Mouse (Mus musculus) neural tube, embryonic 14.5 days (tissue): ENCODE results near the gene Sept6. TPM values are rescaled to one million over a fixed set of nuclear protein-coding genes. Genes with fewer than 3 reads are reported as not detected.

Experiments used
- ATAC-seq: fragments of 200-750 bp; cut with Nextera tagmentation; 2 replicates; pipeline ENCODE4 v1.8.0; 2017; ENCODE audit warnings: low read depth, mild to moderate bottlenecking, moderate TSS enrichment, moderate library complexity
- H3K27ac ChIP-seq: fragments of 300-500 bp; sonication (generic); 2 replicates; pipeline ENCODE4 v1.5.1; 2014; ENCODE audit warnings: low read depth, mild to moderate bottlenecking, control low read depth, low read length, moderate library complexity, mixed read lengths
- H3K27me3 ChIP-seq: fragments of 300-500 bp; sonication (generic); 2 replicates; pipeline ENCODE4 v1.6.1; 2014; ENCODE audit warnings: low read length; ENCODE audit not compliant: control insufficient read depth, insufficient read depth
- H3K36me3 ChIP-seq: fragments of 300-500 bp; sonication (generic); 2 replicates; pipeline ENCODE4 v1.6.1; 2014; ENCODE audit warnings: low read length, mixed read lengths; ENCODE audit not compliant: control insufficient read depth, insufficient read depth
- H3K4me1 ChIP-seq: fragments of 300-500 bp; sonication (generic); 2 replicates; pipeline ENCODE4 v1.6.1; 2014; ENCODE audit warnings: low read length; ENCODE audit not compliant: control insufficient read depth, insufficient read depth
- H3K4me2 ChIP-seq: fragments of 300-500 bp; sonication (generic); 2 replicates; pipeline ENCODE4 v1.6.1; 2014; ENCODE audit warnings: mild to moderate bottlenecking, low read depth, low read length, control low read depth
- H3K4me3 ChIP-seq: fragments of 300-500 bp; sonication (generic); 2 replicates; pipeline ENCODE4 v1.5.1; 2014; ENCODE audit warnings: low read depth, low read length, control low read depth, mixed read lengths
- H3K9ac ChIP-seq: fragments of 300-500 bp; sonication (generic); replicated peaks from 2 replicates; pipeline ENCODE4 v1.6.1; 2014; ENCODE audit warnings: low read depth, mild to moderate bottlenecking, control low read depth, low read length, mixed read lengths
- H3K9me3 ChIP-seq: fragments of 300-500 bp; sonication (generic); 2 replicates; pipeline ENCODE4 v1.6.1; 2016; ENCODE audit warnings: low read length; ENCODE audit not compliant: control insufficient read depth
- WGBS: fragments of 180-500 bp; shearing (Covaris S2); extraction: QIAGEN DNeasy Blood & Tissue Kit; methylation state at CpG from one replicate; pipeline ENCODE4 v1.1.7; 2014; 5-methylcytosine and 5-hydroxymethylcytosine counted together
- polyA plus RNA-seq: library from polyadenylated mRNA; unstranded; fragments of >200 nt; fragmentation: Nextera tagmentation; extraction: Ambion mirVana; gene quantifications from 2 replicates; pipeline ENCODE4 v1.2.1, GENCODE M21; 2014

Gene Sept6
- polyA plus RNA-seq, 1 experiment from 2014 or later, result 79.6 TPM

- no peaks in the 10 kb centered on the region for H3K9me3 ChIP-seq
- no peak for ATAC-seq
- H3K27ac ChIP-seq, result no peak overlapping the region
- no peaks in the 10 kb centered on the region for H3K36me3 ChIP-seq
- H3K4me1 ChIP-seq, result no peaks in the 10 kb centered on the region
- H3K27me3 ChIP-seq, result no peaks in the 10 kb centered on the region
- 83% methylated on average over 7 of the region's 7 CpGs for WGBS
- no peak overlapping the region for H3K4me3 ChIP-seq
- H3K9ac ChIP-seq, result no peak overlapping the region
- H3K4me2 ChIP-seq, result no peak overlapping the region
Observed at GRCm38 (mm10) chrX:36935326-36935966, 56.1 kb downstream of the Sept6 start.

- WGBS, result 46% methylated on average over 1 of the region's 1 CpGs
- H3K4me2 ChIP-seq, result no peak overlapping the region
- H3K9me3 ChIP-seq, result no peaks in the 10 kb centered on the region
- no peak for ATAC-seq
- H3K4me1 ChIP-seq, result no peaks in the 10 kb centered on the region
- H3K9ac ChIP-seq, result no peak overlapping the region
- no peak overlapping the region for H3K27ac ChIP-seq
- H3K27me3 ChIP-seq, result no peaks in the 10 kb centered on the region
- no peak overlapping the region for H3K4me3 ChIP-seq
- H3K36me3 ChIP-seq, result no peaks in the 10 kb centered on the region
Observed at GRCm38 (mm10) chrX:36930574-36930973, 61.0 kb downstream of the Sept6 start.

- Histone ChIP-seq H3K9ac (no peak overlapping the region), H3K27me3 (no peaks in the 10 kb centered on the region), H3K4me1 (no peaks in the 10 kb centered on the region), H3K4me3 (no peak overlapping the region), H3K9me3 (no peaks in the 10 kb centered on the region), H3K4me2 (no peak overlapping the region), H3K27ac (no peak overlapping the region), H3K36me3 (no peaks in the 10 kb centered on the region)
- ATAC-seq, result peak; percentile 63; the same call in 1 of the 2 replicates
- WGBS, result 56% methylated on average over 4 of the region's 4 CpGs
Observed at GRCm38 (mm10) chrX:36929694-36930093, 61.9 kb downstream of the Sept6 start.

GRCm38 (mm10) chrX:36928791-36929190 is 62.8 kb downstream of the Sept6 start:
- no peaks in the 10 kb centered on the region for H3K4me1 ChIP-seq
- no peak overlapping the region for H3K9ac ChIP-seq
- no peak overlapping the region for H3K4me2 ChIP-seq
- H3K27me3 ChIP-seq, result no peaks in the 10 kb centered on the region
- 59% methylated on average over 4 of the region's 4 CpGs for WGBS
- no peaks in the 10 kb centered on the region for H3K9me3 ChIP-seq
- no peak for ATAC-seq
- H3K36me3 ChIP-seq, result no peaks in the 10 kb centered on the region
- no peak overlapping the region for H3K27ac ChIP-seq
- no peak overlapping the region for H3K4me3 ChIP-seq

GRCm38 (mm10) chrX:36921346-36921745 is 70.2 kb downstream of the Sept6 start:
- WGBS, result 91% methylated on average over 4 of the region's 4 CpGs

GRCm38 (mm10) chrX:36917749-36918148 is 73.8 kb downstream of the Sept6 start:
- Histone ChIP-seq H3K27me3 (no peaks in the 10 kb centered on the region), H3K27ac (no peak overlapping the region), H3K4me2 (no peak overlapping the region), H3K36me3 (no peaks in the 10 kb centered on the region), H3K4me3 (no peak overlapping the region), H3K4me1 (no peaks in the 10 kb centered on the region), H3K9me3 (no peaks in the 10 kb centered on the region), H3K9ac (no peak overlapping the region)
- no peak for ATAC-seq
- 77% methylated on average over 1 of the region's 1 CpGs for WGBS

More at GRCm38 (mm10) chrX:36921346-36921745, 70.2 kb downstream of the Sept6 start:
- no peaks in the 10 kb centered on the region for H3K4me1 ChIP-seq
- H3K27me3 ChIP-seq, result no peaks in the 10 kb centered on the region
- no peak overlapping the region for H3K4me2 ChIP-seq
- no peak overlapping the region for H3K9ac ChIP-seq
- no peak for ATAC-seq
- H3K27ac ChIP-seq, result no peak overlapping the region
- no peaks in the 10 kb centered on the region for H3K36me3 ChIP-seq
- H3K4me3 ChIP-seq, result no peak overlapping the region
- H3K9me3 ChIP-seq, result no peaks in the 10 kb centered on the region

- Histone ChIP-seq H3K9ac (no peak overlapping the region), H3K27me3 (no peaks in the 10 kb centered on the region), H3K4me3 (no peak overlapping the region), H3K9me3 (no peaks in the 10 kb centered on the region), H3K27ac (no peak overlapping the region), H3K36me3 (no peaks in the 10 kb centered on the region), H3K4me1 (no peaks in the 10 kb centered on the region), H3K4me2 (no peak overlapping the region)
- 0 out of 2 replicates have a peak, but pooled peaks have one; percentile 31 for ATAC-seq
- WGBS, result 43% methylated on average over 12 of the region's 12 CpGs
Observed at GRCm38 (mm10) chrX:36911343-36911742, 80.3 kb downstream of the Sept6 start.

- Histone ChIP-seq H3K9ac (no peak overlapping the region), H3K4me3 (no peak overlapping the region), H3K36me3 (no peaks in the 10 kb centered on the region), H3K27ac (no peak overlapping the region), H3K9me3 (no peaks in the 10 kb centered on the region), H3K4me2 (no peak overlapping the region), H3K4me1 (no peaks in the 10 kb centered on the region), H3K27me3 (no peaks in the 10 kb centered on the region)
- no peak for ATAC-seq
- WGBS, result 41% methylated on average over 5 of the region's 5 CpGs
Observed at GRCm38 (mm10) chrX:36906539-36906938, 85.1 kb downstream of the Sept6 start.

- H3K4me1 ChIP-seq, result no peaks in the 10 kb centered on the region
- peak overlapping the region; percentile 82 for H3K27ac ChIP-seq
- no peaks in the 10 kb centered on the region for H3K9me3 ChIP-seq
- H3K9ac ChIP-seq, result peak overlapping the region; percentile 62
- H3K4me3 ChIP-seq, result peak overlapping the region; percentile 50
- peak; percentile 94 for ATAC-seq
- WGBS, result 23% methylated on average over 25 of the region's 32 CpGs
- peak overlapping the region; percentile 50 for H3K4me2 ChIP-seq
- no peaks in the 10 kb centered on the region for H3K27me3 ChIP-seq
- no peaks in the 10 kb centered on the region for H3K36me3 ChIP-seq
Observed at GRCm38 (mm10) chrX:36903115-36903768, 88.4 kb downstream of the Sept6 start.
